Mouse (Mus musculus): ENCODE measurements around the gene Zmynd10.

- no peak for TF ChIP-seq CTCF (IDR thresholded peaks at IDR 0.05; ENCODE audit: extremely low read depth, insufficient read depth, low read length)
- no peak for TF ChIP-seq POLR2A (IDR thresholded peaks at IDR 0.05; ENCODE audit: extremely low read depth, insufficient read depth, low read length)
These were observed 38.8 kb upstream of the Zmynd10 start for GRCm38 (mm10) chr9:107508266-107508665.
